Mouse (Mus musculus) bone marrow, adult 2 months (tissue): Measurements from ENCODE around the gene Adgrb2. TPM values are rescaled to one million over a fixed set of nuclear protein-coding genes. Genes with fewer than 3 reads are reported as not detected.
A peak's percentile ranks its signal among the peaks of the same experiment; 100 is the strongest.

Source experiments
- H3K27ac ChIP-seq: fragments of 200-500 bp; 2 replicates; pipeline ENCODE4 v1.5.1; 2012; ENCODE audit warnings: low read depth, mild to moderate bottlenecking, control low read depth, inconsistent platforms, low read length; ENCODE audit not compliant: control insufficient read depth, poor library complexity, insufficient read depth
- H3K4me1 ChIP-seq: fragments of 200-500 bp; 2 replicates; pipeline ENCODE4 v1.6.1; 2011; ENCODE audit warnings: low read length; ENCODE audit not compliant: control insufficient read depth, insufficient read depth
- H3K4me3 ChIP-seq: fragments of 200-500 bp; replicated peaks from 2 replicates; pipeline ENCODE3; 2011; ENCODE audit warnings: mild to moderate bottlenecking, low read depth, low read length, control low read depth; ENCODE audit not compliant: control insufficient read depth
- CTCF ChIP-seq: fragments of 200-500 bp; IDR thresholded peaks from 2 replicates; pipeline ENCODE4 v1.5.1; 2011; ENCODE audit warnings: low read length, control low read depth; ENCODE audit not compliant: control insufficient read depth, insufficient read depth
- POLR2A ChIP-seq: fragments of 200-500 bp; IDR thresholded peaks from 2 replicates; pipeline ENCODE4 v1.6.1; 2011; ENCODE audit warnings: low read depth, mild to moderate bottlenecking, control low read depth, low read length, borderline replicate concordance; ENCODE audit not compliant: control insufficient read depth
- WGBS: fragments of 180-500 bp; shearing (Covaris S2); methylation state at CpG from one replicate; pipeline ENCODE4 v1.1.7; 2018; 5-methylcytosine and 5-hydroxymethylcytosine counted together
- polyA plus RNA-seq: library from polyadenylated mRNA; stranded (reverse); fragments of >200 nt; gene quantifications from 2 replicates; pipeline ENCODE4 v1.2.4, GENCODE M21; 2011; ENCODE audit warnings: low replicate concordance; ENCODE audit not compliant: missing spikeins, insufficient read depth, insufficient read length

Gene Adgrb2
- polyA plus RNA-seq = not detected in 2 replicates

- TF ChIP-seq CTCF (no peak), POLR2A (no peak)
- Histone ChIP-seq H3K27ac (no peak within 1 kb of the TSS), H3K4me1 (no peaks in the 10 kb centered on the region; the same call in none of the 2 replicates), H3K4me3 (no peak within 1 kb of the TSS)
- WGBS = under 1% methylated on average over 64 of the region's 77 CpGs
Observed at GRCm38 (mm10) chr4:129984421-129985061, at the start of gene Adgrb2. Gene Adgrb2 (plus strand): TSS chr4:129984870.

GRCm38 (mm10) chr4:129951359-129951821 lies 33.3 kb upstream of the Adgrb2 start:
- H3K4me3 ChIP-seq = no peak overlapping the region
- H3K27ac ChIP-seq = no peak overlapping the region
- 18% methylated on average over 6 of the region's 6 CpGs for WGBS
- no peaks in the 10 kb centered on the region for H3K4me1 ChIP-seq
- TF ChIP-seq POLR2A = no peak
- TF ChIP-seq CTCF = no peak

DNA sequence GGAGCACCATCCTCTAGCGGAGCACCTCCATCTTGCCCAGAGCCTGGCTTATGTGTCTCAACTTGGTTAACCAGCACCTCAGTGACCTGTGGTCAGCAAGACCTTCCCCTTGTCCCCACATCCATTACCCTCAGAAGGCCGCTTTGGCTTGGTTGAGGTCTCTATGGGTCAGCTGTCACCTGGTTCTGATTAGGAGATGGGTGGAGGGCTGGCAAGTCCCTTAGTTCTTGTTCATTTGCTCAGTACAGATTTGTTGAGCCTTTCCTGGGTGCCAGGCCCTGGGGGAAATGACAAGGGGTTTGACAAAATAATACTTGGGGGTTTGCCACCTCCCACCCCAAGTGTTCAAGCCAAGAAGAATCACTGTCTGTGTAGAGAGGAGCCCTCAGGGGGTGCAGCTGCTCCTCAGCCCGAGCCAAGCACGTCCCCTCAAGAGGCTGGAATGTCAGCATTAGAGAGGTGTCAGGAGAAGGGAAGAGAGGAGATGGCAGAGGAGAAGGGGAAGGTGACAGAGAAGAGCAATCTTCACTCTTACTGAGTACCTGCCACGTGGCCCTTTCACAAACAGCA lies 32.3 kb upstream of the Adgrb2 start:
- H3K27ac ChIP-seq = no peak overlapping the region
- no peaks in the 10 kb centered on the region for H3K4me1 ChIP-seq
- H3K4me3 ChIP-seq = no peak overlapping the region
- 81% methylated on average over 5 of the region's 5 CpGs for WGBS
- TF ChIP-seq CTCF = no peak
- TF ChIP-seq POLR2A = no peak

GRCm38 (mm10) chr4:129954527-129954926 lies 30.1 kb upstream of the Adgrb2 start:
- 72% methylated on average over 2 of the region's 2 CpGs for WGBS
- no peaks in the 10 kb centered on the region for H3K4me1 ChIP-seq
- no peak for TF ChIP-seq CTCF
- TF ChIP-seq POLR2A = no peak
- no peak overlapping the region for H3K4me3 ChIP-seq
- H3K27ac ChIP-seq = no peak overlapping the region

DNA sequence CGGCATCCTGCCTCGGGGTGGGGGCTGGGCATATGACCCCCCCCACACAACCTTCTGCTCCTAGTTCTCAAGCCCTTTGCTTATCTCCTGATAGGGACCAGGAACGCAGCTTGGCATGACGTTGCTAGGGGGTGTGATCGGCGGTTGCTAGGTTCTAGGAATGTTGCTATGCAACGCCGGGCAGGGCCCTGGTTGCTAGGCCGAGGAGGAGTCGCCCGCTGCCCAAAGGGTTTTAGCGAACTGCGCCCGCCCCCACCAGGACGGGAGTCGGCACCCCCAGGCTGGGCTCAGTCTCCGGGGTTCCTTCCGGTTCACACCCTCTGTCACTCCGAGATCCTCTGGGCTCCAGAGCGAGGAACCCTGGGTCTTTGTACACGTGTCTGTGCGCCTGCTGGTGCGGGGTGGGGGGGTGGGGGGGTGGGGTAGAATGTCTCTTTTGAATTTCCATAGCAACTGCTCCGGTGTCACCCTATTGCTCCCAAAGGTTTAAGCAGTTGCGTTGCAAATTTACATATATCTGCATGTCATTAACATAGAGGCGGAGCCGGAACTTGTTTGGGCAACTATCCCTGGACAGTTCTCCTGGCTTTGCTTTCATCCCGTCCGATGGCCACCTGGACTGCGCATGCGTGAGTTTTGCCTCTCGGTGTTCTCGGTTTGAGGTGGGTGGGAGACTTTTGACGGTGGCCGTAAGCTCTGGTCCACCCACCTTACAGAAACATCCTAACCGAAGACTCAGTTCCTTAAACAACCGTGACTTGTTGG lies 24.3 kb upstream of the Adgrb2 start:
- under 1% methylated on average over 37 of the region's 37 CpGs for WGBS
- Histone ChIP-seq H3K4me1 (no peaks in the 10 kb centered on the region), H3K4me3 (peak overlapping the region; percentile 29), H3K27ac (no peak overlapping the region)
- TF ChIP-seq CTCF = no peak
- TF ChIP-seq POLR2A = no peak

- no peak overlapping the region for H3K4me3 ChIP-seq
- 77% methylated on average over 11 of the region's 11 CpGs for WGBS
- TF ChIP-seq CTCF = no peak
- TF ChIP-seq POLR2A = no peak
- H3K27ac ChIP-seq = no peak overlapping the region
- H3K4me1 ChIP-seq = no peaks in the 10 kb centered on the region
Observed at GRCm38 (mm10) chr4:129965294-129965693, 19.4 kb upstream of the Adgrb2 start.

DNA sequence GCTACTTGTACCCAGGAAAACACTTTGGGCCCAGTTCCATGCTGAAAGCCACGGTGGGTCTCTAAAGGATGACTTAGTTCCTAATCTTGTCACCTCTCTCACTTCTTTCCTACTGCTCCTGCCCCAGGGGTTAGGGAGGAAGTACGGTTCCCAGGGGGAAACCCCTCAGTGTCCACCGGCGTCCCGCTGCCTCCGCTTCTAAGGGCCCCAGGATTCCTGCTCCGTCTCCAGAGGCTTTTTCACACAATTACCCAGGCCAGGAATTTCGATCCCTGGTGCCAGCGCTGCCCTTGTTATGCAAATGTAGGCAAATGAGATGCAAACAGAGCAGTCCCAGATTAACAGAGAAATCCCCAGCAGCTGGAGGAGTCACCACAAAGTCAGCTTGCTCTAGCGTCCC lies 18.5 kb upstream of the Adgrb2 start:
- WGBS = 46% methylated on average over 10 of the region's 10 CpGs
- no peaks in the 10 kb centered on the region for H3K4me1 ChIP-seq
- no peak overlapping the region for H3K4me3 ChIP-seq
- H3K27ac ChIP-seq = no peak overlapping the region
- TF ChIP-seq POLR2A = no peak
- no peak for TF ChIP-seq CTCF
